11 mouse cellular contexts compared by ENCODE assay signal in genomic region chr10:67221284-67221683, GRCm38 (mm10).
DNase-seq lines count a peak whose midpoint lies in the region; ATAC-seq lines count a peak whose summit lies in the region.
"Had no signal": no experiment of that assay in that cellular context is flagged by ENCODE, and none has a peak within 500 bp of the region (broad histone marks: within the 10 kb centered on the region; RNA-seq: fewer than 3 reads in every experiment).

No protein-coding gene starts in this region.

- WGBS in limb, embryonic 10.5 days: 69% methylated on average over 5 of the region's 5 CpGs

- no peak overlapping the region for H3K27ac ChIP-seq in limb, embryonic 10.5 days
- H3K27ac ChIP-seq: forebrain, embryonic 13.5 days; heart, adult 2 months had no signal

- ATAC-seq in cerebellum, adult (ENCODE audit: insufficient number of reproducible peaks, low FRiP score, low TSS enrichment): 0 out of 2 replicates have a peak, but pooled peaks have one; percentile 15
- ATAC-seq: forebrain, embryonic 13.5 days had no signal

- intact Hi-C loops in left cerebral cortex, postnatal 4 days (cut with DNase I): no loop called here
- intact Hi-C loops in left cerebral cortex, postnatal 10 days (cut with DNase I): no loop called here

- H3K4me3 ChIP-seq in limb, embryonic 10.5 days: no peak overlapping the region
- H3K4me3 ChIP-seq: forebrain, embryonic 13.5 days; heart, adult 2 months had no signal

- DNase-seq in cerebellum, postnatal 4 days (ENCODE audit: low spot score in 2 of 2): no peak
- peak; percentile 20 for DNase-seq in left cerebral cortex, postnatal 4 days
- DNase-seq in left cerebral cortex, postnatal 10 days (ENCODE audit: extremely low spot score in 1 of 2, low spot score in 2 of 2): no peak
- peak; percentile 50 to 73 for DNase-seq in cerebellum, postnatal 10 days
- DNase-seq in limb, embryonic 10.5 days (ENCODE audit: low spot score): no peak
- DNase-seq in lung, adult 18-20 months: no peak
- no peak for DNase-seq in ovary, postnatal 36 days (ENCODE audit: low spot score)
- DNase-seq: heart, adult 2 months; heart, postnatal 10 days had no signal

- peaks cover 79% of the 10 kb centered on the region for H3K36me3 ChIP-seq in limb, embryonic 10.5 days

- H3K4me1 ChIP-seq in limb, embryonic 10.5 days: no peaks in the 10 kb centered on the region
- H3K4me1 ChIP-seq: forebrain, embryonic 13.5 days had no signal

- no peaks in the 10 kb centered on the region for H3K9me3 ChIP-seq in limb, embryonic 10.5 days (replicated peaks)
- H3K9me3 ChIP-seq: forebrain, embryonic 13.5 days had no signal

- H3K27me3 ChIP-seq in limb, embryonic 10.5 days (ENCODE audit: low read depth, poor library complexity, severe bottlenecking): no peaks in the 10 kb centered on the region
- H3K27me3 ChIP-seq: forebrain, embryonic 13.5 days had no signal

Comparison
In these comparisons a context has a peak if more than half of its experiments do, and no peak if none do; other contexts are left out.
1. DNase-seq: peak in left cerebral cortex, postnatal 4 days (single experiment) and cerebellum, postnatal 10 days (2 of 2); none in cerebellum, postnatal 4 days (0 of 2), left cerebral cortex, postnatal 10 days (0 of 2), limb, embryonic 10.5 days (single experiment), lung, adult 18-20 months (0 of 2) and ovary, postnatal 36 days (single experiment).